Mouse (Mus musculus): Measurements from ENCODE around the gene Katnb1.

Katnb1 gene

DNA sequence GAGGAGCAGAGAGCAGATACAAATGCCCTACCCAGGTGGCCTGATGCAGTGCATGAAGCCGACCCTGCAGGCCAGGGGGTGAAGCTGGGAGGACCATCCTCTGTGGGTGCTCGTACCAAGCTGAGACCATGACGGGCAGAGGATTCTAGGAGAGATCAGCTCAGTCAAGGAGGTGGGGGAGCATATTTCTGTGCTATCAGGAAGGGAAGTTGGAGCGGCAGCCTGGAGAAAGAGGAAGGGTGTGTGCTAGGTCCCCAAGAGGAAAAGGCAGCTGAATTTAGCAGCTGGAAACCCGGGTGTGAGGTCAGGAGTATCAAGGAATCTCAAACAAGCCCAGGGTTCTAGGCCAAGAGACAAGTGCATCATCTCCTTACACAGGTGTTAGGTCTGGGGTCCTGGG is 59.6 kb downstream of the Katnb1 start:
- in situ Hi-C loops (cut with MboI, MseI) = no loop called here

DNA sequence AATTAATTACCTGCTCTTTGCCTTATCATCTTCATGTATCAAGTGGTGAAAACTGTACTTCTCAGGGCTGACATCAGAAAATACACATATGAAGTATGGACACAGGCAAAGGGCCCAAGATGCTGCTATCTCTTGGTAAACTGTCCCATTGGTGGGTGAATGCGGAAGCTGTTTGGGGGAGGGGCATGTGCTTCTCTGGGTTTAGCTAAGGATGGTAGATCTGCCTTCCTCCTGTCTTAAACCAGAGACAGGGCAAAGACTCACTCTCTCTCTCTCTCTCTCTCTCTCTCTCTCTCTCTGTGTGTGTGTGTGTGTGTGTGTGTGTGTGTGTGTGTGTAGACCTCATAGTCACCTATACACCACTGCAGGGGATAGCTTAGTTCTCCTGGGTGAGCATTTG is 60.0 kb downstream of the Katnb1 start:
- in situ Hi-C loops (cut with MboI, MseI) = no loop called here

DNA sequence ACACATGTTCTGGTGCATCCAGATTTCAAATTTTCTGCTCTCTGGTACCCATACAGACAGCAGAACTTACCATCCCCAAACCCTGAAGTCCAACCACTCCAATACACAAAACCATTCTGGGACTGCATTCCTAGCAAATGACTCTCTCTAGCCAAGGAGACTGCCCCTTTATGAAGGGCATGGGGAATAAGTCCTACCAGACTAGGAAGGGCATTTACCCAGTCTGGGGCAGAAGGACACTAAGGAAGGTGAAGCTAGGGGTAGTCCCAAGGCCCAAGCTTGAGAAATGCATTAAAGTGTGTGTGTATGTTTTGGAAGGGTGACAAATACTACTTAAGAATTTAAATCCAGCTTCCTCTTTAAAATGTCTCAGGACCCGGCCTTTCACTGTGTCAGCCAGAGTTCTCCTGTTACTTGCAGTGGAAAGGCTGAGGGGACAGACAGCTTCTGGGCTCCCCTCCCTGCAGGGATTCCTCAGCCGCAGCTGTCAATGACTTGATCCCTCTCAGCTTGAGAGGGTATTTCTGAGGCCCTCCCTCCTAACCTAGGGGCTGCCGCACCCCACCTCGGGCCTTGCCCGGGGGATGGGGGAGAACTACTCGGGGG is 60.6 kb downstream of the Katnb1 start:
- in situ Hi-C loops (cut with MboI, MseI) = no loop called here

DNA sequence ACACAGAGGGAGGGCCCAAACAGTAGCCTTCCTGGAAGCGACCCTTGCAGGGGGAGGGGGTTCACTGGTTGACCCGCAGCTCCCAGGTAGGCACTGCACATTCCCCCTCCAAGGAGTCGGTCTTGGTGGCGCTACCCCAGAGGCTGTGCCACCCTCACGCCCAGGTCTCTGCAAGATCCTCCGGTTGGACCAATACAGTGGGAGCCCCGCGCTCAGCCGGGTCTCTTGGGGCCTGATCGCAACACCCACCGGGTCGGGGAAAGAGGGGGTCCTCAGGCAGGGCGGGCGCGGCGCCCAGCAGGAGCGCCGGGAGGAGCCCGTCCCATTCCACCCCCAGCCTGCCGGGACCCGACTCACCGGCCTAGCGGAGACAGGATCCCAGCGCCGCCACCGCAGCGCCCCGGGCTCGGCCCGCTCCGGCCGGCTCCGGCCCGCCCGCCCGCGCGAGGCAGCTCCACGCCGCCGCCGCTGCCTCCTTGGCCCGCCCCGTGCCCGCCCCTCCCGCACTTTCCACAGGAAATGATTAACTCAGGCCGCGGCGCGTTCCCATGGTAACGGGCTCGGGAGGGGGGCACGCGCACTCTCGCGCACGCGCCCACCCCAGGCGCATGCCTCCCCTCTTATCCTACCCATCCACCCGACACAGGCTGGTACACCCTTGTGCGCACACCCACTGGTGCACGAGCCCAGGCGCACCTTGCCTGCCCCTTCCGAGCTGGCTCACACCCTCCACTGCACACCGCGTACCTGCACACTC is 61.3 kb downstream of the Katnb1 start:
- in situ Hi-C loops (cut with MboI, MseI) = no loop called here

DNA sequence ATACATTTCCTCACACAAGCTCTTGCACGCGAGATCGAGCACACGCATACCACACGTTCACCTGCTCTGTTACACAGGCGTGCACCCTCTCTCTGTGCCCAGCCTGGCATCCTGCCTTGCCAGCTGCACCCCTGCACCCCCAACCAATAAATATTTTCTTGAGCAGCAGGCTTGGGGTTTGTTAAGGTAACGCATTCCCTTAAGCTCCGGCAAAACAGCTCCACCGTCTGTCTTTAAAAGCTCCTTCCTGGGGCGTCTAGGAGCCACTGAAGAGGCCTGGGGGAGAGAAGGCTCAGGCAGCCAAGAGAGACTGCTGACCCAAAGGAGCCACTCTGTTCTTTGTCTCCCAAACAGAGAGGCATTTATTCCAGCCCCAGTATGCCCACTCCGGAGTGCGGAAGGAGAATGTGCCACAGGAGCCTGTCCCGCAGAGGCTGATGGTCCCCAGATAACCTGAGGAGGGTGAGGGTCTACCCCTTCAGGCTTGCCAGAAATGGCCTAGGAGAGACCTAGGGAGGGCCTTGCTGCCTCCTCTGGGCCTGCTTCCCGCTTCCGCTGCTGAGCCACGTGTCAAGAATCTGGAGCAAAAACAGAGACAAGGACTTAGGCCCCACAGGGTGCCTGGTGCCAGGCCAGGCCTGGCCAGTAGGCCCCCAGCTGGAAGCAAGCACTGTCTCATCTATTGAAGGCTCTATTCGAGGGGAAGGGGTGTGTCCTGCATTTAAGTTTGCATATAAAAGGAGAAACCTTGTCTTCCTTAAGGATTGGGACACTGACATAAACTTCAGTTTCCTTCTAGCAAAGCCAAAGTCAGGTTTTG is 62.2 kb downstream of the Katnb1 start:
- in situ Hi-C loops (cut with MboI, MseI) = no loop called here

DNA sequence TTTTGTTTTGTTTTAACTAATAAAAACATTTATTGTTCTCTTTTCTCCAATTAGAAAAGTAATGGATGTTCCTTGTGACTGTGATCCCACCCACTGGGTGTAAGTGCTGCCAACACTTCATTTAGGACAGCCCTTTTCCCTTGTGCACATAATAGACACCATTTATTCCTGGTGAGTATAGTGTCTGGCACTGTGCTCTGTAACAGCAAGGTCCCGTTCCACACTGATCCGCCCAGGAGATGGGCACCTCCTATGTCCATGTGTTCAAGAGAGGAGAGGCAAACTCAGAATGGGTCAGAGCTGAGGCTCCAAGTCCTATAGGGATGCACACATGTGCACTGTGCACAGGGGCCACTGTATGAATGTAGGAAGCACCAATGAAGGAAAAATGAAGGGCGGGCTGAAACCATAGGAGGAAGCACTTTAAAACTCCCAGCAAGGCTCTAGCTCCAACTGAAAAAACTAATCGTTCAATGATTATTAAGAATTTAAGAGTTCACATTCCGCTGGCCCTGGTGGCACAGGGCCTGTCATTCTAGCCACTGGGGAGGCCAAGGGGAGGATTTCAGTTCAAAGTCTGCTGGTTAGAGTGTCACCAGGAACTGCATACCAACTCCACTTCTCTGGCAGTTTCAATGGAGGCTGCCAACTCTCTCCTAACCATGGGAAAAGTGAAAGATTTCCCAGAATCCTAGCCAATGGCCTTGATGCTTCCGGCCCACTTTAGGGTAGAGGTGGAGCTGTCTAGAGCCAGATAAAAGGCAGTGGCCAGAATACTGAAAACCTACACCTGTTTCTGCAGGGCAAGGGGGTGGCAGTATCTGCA is 63.0 kb downstream of the Katnb1 start:
- in situ Hi-C loops (cut with MboI, MseI) = no loop called here

DNA sequence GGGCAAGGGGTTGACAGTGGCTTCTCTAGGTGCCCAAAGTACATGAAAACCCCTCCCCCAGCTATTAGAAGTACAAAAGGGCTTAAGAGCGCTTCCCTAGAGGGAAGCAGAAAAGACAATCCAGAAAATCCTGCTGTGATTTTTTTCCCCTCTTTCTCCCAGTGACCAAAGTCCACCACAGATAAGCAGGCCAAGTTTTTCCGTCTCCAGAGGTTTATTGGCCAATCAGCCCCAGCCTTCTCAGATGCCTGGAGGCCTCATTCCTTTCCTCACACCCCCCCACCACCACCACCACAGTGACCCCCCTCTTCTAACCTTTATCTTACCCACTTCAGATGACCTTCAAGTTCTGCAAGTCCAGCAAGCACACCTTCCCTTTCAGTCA is 63.6 kb downstream of the Katnb1 start:
- in situ Hi-C loops (cut with MboI, MseI) = no loop called here

DNA sequence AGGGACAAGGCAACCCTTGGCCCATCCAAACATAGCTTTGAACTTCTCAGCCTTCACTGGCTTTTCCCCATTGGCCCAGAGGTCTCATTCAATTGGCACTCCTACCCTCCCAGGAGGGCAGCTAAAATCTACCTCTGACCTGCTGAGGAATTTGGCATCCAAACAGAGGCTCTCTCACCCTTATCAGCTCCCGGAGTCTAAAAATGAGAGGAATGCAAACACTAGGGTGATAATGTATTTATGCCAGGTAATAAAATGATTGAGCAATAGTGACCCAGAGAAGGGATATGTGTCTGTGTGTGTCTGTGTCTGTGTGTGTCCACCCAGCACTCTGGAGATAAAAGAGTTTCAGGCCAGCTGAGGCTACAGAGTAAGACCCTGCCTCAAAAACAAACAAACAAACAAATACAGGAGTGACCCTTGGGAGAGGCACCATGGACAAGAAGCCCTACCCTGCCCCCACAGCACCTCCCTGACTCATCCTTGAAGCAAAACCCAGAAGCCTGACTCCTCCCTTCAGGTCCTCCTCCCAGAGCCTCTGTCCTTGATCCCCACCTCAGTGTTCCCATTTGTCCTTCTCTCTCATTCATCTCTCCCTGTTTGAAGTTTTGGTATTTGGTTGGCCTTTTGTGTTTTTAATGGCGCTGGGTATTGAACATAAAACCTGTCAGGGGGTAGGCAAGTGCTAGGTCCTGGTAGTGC is 65.2 kb downstream of the Katnb1 start:
- in situ Hi-C loops (cut with MboI, MseI) = no loop called here

DNA sequence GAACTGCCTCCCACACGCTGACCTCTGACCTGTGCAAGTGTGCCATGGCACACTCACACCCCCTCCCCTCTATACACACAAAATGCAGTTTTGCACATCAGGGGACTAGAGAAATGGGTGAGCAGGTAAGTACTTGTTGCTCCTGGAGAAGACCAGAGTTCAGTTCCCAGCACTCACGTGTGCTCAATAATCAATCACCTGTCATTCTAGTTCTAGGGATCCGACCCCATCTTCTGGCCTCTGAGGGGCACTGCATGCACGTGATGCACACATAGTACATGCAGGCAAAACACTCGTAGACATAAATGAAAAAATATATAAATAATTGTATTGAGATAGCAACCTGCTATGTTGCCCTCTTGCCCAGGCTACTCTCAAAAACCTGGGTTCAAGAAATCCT is 65.9 kb downstream of the Katnb1 start:
- in situ Hi-C loops (cut with MboI, MseI) = no loop called here

DNA sequence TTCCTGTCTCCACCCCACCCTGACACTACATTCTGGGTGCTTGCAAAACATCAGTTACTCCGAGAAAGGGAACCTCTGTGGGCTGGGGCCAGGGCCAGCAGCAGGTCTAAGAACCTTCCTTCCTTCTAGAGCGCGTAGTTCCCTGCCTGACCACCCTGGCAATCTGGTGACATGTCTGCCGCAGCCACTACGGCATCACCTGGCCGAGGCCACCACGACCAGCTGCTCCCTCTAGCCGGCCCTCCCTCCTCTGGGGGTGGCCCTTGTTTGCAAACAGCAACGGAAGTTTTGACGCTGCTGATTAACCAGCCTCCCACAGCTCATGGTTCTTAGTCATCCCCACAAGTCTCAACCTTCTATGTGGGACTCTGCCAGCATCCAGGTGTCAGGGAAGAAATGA is 68.4 kb downstream of the Katnb1 start:
- in situ Hi-C loops (cut with MboI, MseI) = no loop called here

DNA sequence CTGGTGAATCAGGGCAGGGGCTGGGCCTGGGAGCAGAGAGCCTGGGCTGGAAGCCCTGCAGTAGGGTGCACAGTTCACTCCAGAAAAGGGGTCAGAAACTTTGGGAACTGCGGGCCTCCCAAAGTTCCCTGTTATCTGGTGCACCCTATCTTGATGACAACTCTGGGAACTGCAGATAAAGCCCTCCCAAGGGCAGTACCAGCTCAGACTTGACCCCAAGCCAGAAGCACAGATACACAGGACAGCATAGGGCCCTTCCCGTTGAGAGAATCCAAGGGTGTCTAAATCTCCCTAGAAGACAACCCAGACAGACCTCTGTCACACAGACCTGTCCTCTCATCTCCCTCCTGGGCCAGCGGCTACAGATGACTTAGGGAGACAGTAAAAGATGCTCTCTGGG is 69.6 kb downstream of the Katnb1 start:
- in situ Hi-C loops (cut with MboI, MseI) = no loop called here
